Mouse (Mus musculus) limb, embryonic 11.5 days (tissue): ENCODE data around the gene Psg25. TPM values are rescaled to one million over a fixed set of nuclear protein-coding genes. Genes with fewer than 3 reads are reported as not detected.

Experiments used
- ATAC-seq: fragments of 200-750 bp; cut with Nextera tagmentation; 2 replicates; pipeline ENCODE4 v1.8.0; 2017; ENCODE audit warnings: low read depth; ENCODE audit not compliant: insufficient number of reproducible peaks, low FRiP score, low TSS enrichment
- DNase-seq: peaks from one replicate; pipeline ENCODE4 v3.0.0-alpha.2; 2015; ENCODE audit warnings: low spot score
- H3K27ac ChIP-seq: fragments of 300-500 bp; sonication (generic); replicated peaks from 2 replicates; pipeline ENCODE4 v1.5.1; 2014; ENCODE audit warnings: low read depth, mild to moderate bottlenecking, low read length
- H3K27me3 ChIP-seq: fragments of 300-500 bp; sonication (generic); 2 replicates; pipeline ENCODE4 v1.6.1; 2014; ENCODE audit warnings: mild to moderate bottlenecking, low read length, mixed read lengths; ENCODE audit not compliant: control insufficient read depth, insufficient read depth
- H3K36me3 ChIP-seq: fragments of 300-500 bp; sonication (generic); 2 replicates; pipeline ENCODE4 v1.6.1; 2014; ENCODE audit warnings: mild to moderate bottlenecking, low read length, moderate library complexity, mixed read lengths; ENCODE audit not compliant: control insufficient read depth, insufficient read depth
- H3K4me1 ChIP-seq: fragments of 300-500 bp; sonication (generic); 2 replicates; pipeline ENCODE4 v1.6.1; 2014; ENCODE audit warnings: low read length, mixed read lengths; ENCODE audit not compliant: control insufficient read depth, insufficient read depth
- H3K4me2 ChIP-seq: fragments of 300-500 bp; sonication (generic); 2 replicates; pipeline ENCODE4 v1.6.1; 2014; ENCODE audit warnings: low read depth, mild to moderate bottlenecking, moderate library complexity; ENCODE audit not compliant: severe bottlenecking
- H3K4me3 ChIP-seq: fragments of 300-500 bp; sonication (generic); 2 replicates; pipeline ENCODE4 v1.5.1; 2014; ENCODE audit warnings: low read depth, low read length
- H3K9ac ChIP-seq: fragments of 300-500 bp; sonication (generic); 2 replicates; pipeline ENCODE4 v1.6.1; 2014; ENCODE audit warnings: mild to moderate bottlenecking, low read length
- H3K9me3 ChIP-seq: fragments of 300-500 bp; sonication (generic); 2 replicates; pipeline ENCODE4 v1.6.1; 2016; ENCODE audit warnings: low read length; ENCODE audit not compliant: control insufficient read depth
- WGBS: fragments of 180-500 bp; shearing (Covaris S2); extraction: QIAGEN DNeasy Blood & Tissue Kit; methylation state at CpG from one replicate; pipeline ENCODE4 v1.1.7; 2014; 5-methylcytosine and 5-hydroxymethylcytosine counted together
- polyA plus RNA-seq: library from polyadenylated mRNA; unstranded; fragments of >200 nt; fragmentation: Nextera tagmentation; extraction: Ambion mirVana; gene quantifications from 2 replicates; pipeline ENCODE4 v1.2.1, GENCODE M21; 2014

Psg25 gene
- polyA plus RNA-seq, 1 experiment from 2014 or later, result not detected

DNA sequence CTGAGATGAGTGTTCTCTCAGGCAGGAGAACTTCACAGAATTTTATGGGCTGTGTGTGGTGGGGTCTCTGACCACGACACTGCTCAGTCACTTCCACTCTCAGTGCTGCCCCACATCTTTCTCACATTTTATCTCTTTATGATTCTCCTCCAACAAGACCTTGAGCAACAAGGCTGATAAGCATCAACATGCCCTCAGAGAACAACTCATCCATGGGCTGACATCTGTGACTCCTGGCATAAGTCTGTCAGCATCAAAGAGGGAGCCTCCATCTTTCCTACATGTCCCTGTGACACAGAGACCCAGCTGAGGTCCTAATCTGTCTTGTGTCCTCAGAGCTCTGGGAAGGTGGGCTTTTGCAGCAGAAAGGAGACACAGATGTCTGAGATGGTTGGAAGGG lies 48.0 kb downstream of the Psg25 start, which contains the start of gene Psg26:
TSS of gene Psg26 (minus strand) at position 101 of the 400 bp plus-strand sequence.
- Histone ChIP-seq H3K36me3 (no peaks in the 10 kb centered on the region), H3K9ac (no peak within 1 kb of the TSS), H3K27ac (no peak within 1 kb of the TSS), H3K4me2 (no peak within 1 kb of the TSS), H3K9me3 (no peaks in the 10 kb centered on the region; the same call in 1 of the 2 replicates), H3K4me1 (no peaks in the 10 kb centered on the region), H3K27me3 (no peaks in the 10 kb centered on the region), H3K4me3 (no peak within 1 kb of the TSS)
- no peak for ATAC-seq
- WGBS, result 74% methylated on average over 1 of the region's 1 CpGs
- DNase-seq, result no peak

Other genes with a start within 250 kb of the Psg25 start
- gene Psg18, start 177.3 kb downstream of the Psg25 start, polyA plus RNA-seq, result not detected in 2 replicates
- not detected in 2 replicates for gene Psg28, start 100.2 kb downstream of the Psg25 start, polyA plus RNA-seq
- gene Psg26, start 48.1 kb downstream of the Psg25 start, polyA plus RNA-seq, result not detected in 2 replicates
- gene Psg27, start 35.0 kb upstream of the Psg25 start, polyA plus RNA-seq, result not detected in 2 replicates
- gene Psg23, start 84.2 kb upstream of the Psg25 start, polyA plus RNA-seq, result not detected in 2 replicates
- not detected in 2 replicates for gene Psg21, start 124.5 kb upstream of the Psg25 start, polyA plus RNA-seq
- not detected in 2 replicates for gene Psg20, start 153.9 kb upstream of the Psg25 start, polyA plus RNA-seq
- gene Psg22, start 185.8 kb upstream of the Psg25 start, polyA plus RNA-seq, result not detected in 2 replicates